ENCODE assay signal across 14 mouse cellular contexts in genomic region chr6:31261797-31262540, GRCm38 (mm10).
DNase-seq lines count a peak whose midpoint lies in the region; ATAC-seq lines count a peak whose summit lies in the region.
"Had no signal": no experiment of that assay in that cellular context is flagged by ENCODE, and none has a peak within 500 bp of the region (broad histone marks: within the 10 kb centered on the region; RNA-seq: fewer than 3 reads in every experiment).

No protein-coding gene starts in this region.

- H3K36me3 ChIP-seq in kidney, embryonic 16.5 days (ENCODE audit: insufficient read depth, low read length): no peaks in the 10 kb centered on the region
- H3K36me3 ChIP-seq: hindbrain, embryonic 15.5 days; limb, embryonic 12.5 days had no signal

- no peak overlapping the region for H3K27ac ChIP-seq in kidney, embryonic 16.5 days (ENCODE audit: low read length)
- H3K27ac ChIP-seq: hindbrain, embryonic 15.5 days; limb, embryonic 12.5 days had no signal

- no peak for ATAC-seq in kidney, embryonic 16.5 days (ENCODE audit: low FRiP score, low TSS enrichment)
- ATAC-seq: activated CD4-positive, CD25-positive, alpha-beta regulatory T cell, adult 4 months; liver, postnatal 0 days had no signal

- no peaks in the 10 kb centered on the region for H3K9me3 ChIP-seq in kidney, embryonic 16.5 days (ENCODE audit: low read length)
- H3K9me3 ChIP-seq: hindbrain, embryonic 15.5 days; limb, embryonic 12.5 days had no signal

- peak; percentile 43 to 49 for DNase-seq in gastrocnemius, adult 8-10 months (ENCODE audit: low spot score in 2 of 2)
- no peak for DNase-seq in gastrocnemius, postnatal 10 days
- peak; percentile 86 to 88 for DNase-seq in kidney, adult 8-10 months
- peak; percentile 51 for DNase-seq in MN1 (ENCODE audit: low spot score)
- DNase-seq in gastrocnemius, postnatal 36 days: peak; percentile 30 to 38
- no peak for DNase-seq in urinary bladder, adult 18-20 months (ENCODE audit: low spot score in 2 of 2)
- DNase-seq in urinary bladder, postnatal 4 days (ENCODE audit: low spot score in 2 of 2): no peak
- DNase-seq: cerebellum, postnatal 25 days; liver, postnatal 0 days; thymus, adult 18-20 months had no signal

- intact Hi-C loops in gastrocnemius, postnatal 36 days (cut with DNase I): no loop called here

- no peak overlapping the region for H3K9ac ChIP-seq in kidney, embryonic 16.5 days (replicated peaks; ENCODE audit: low read length)
- H3K9ac ChIP-seq: hindbrain, embryonic 15.5 days; limb, embryonic 12.5 days; liver, postnatal 0 days had no signal

- H3K4me1 ChIP-seq in kidney, embryonic 16.5 days (ENCODE audit: insufficient read depth, low read length): no peaks in the 10 kb centered on the region
- H3K4me1 ChIP-seq: hindbrain, embryonic 15.5 days; limb, embryonic 12.5 days had no signal

- 91% methylated on average over 15 of the region's 15 CpGs for WGBS in kidney, embryonic 16.5 days

- no peak overlapping the region for H3K4me3 ChIP-seq in kidney, embryonic 16.5 days (ENCODE audit: low read length)
- H3K4me3 ChIP-seq: hindbrain, embryonic 15.5 days; limb, embryonic 12.5 days had no signal

- no peaks in the 10 kb centered on the region for H3K27me3 ChIP-seq in kidney, embryonic 16.5 days (ENCODE audit: insufficient read depth, low read length)
- H3K27me3 ChIP-seq: hindbrain, embryonic 15.5 days; limb, embryonic 12.5 days had no signal

- no peak overlapping the region for H3K4me2 ChIP-seq in kidney, embryonic 16.5 days (replicated peaks; ENCODE audit: low read depth, low read length)
- H3K4me2 ChIP-seq: hindbrain, embryonic 15.5 days; limb, embryonic 12.5 days had no signal

Comparison
In these comparisons a context has a peak if more than half of its experiments do, and no peak if none do; other contexts are left out.
1. DNase-seq: peak in gastrocnemius, adult 8-10 months (2 of 2), kidney, adult 8-10 months (2 of 2), MN1 (single experiment) and gastrocnemius, postnatal 36 days (2 of 2); none in gastrocnemius, postnatal 10 days (single experiment), urinary bladder, adult 18-20 months (0 of 2) and urinary bladder, postnatal 4 days (0 of 2).